Mouse (Mus musculus) bone marrow macrophage, adult 2 months (primary cell): ENCODE data around the gene D1Ertd622e.

ENCODE experiments used
- CTCF ChIP-seq: IDR thresholded peaks from 2 replicates; pipeline ENCODE4 v1.5.1; 2012; ENCODE audit warnings: low read depth, mild to moderate bottlenecking, low read length, moderate library complexity
- POLR2A ChIP-seq: IDR thresholded peaks from 2 replicates; pipeline ENCODE4 v1.6.1; 2012; ENCODE audit warnings: mild to moderate bottlenecking, low read depth, low read length, borderline replicate concordance

DNA sequence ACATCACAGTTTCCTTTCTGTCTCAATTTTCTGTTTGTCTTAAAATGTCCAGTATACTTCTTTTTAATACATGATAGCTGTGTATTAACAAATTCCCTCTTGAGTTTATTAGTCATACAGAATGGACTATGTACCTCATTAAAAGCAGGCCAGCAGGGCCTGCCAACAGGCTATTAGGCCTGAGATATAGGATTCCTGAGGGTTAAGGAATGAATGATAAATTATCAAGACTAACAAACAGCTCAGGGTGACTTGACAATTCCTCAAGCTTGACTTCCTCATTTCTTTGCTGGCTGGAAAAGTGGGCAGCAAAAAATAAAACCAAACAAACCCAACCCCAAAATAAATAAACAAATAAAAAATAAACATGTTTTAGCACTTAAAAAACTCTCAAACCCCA is 43.5 kb upstream of the D1Ertd622e start:
- TF ChIP-seq CTCF (no peak), POLR2A (no peak)
